Mouse (Mus musculus) heart, adult 2 months (tissue): ENCODE data around the gene Atp11a.

Source experiments
- CTCF ChIP-seq: fragments of 200-600 bp; IDR thresholded peaks from 2 replicates; pipeline ENCODE4 v1.8.1; 2022; ENCODE audit warnings: antibody characterized with exemption, mild to moderate bottlenecking, moderate library complexity
- EP300 ChIP-seq: fragments of 200-500 bp; IDR thresholded peaks from 2 replicates; pipeline ENCODE4 v1.6.1; 2011; ENCODE audit warnings: low read depth, low read length, control low read depth; ENCODE audit not compliant: insufficient read depth

GRCm38 (mm10) chr8:12827124-12827523 is 70.3 kb downstream of the Atp11a start:
- TF ChIP-seq CTCF = no peak
- no peak for TF ChIP-seq EP300
